Mouse (Mus musculus): ENCODE data around the gene Gm10309. TPM values are rescaled to one million over a fixed set of nuclear protein-coding genes. Genes with fewer than 3 reads are reported as not detected.

The Gm10309 gene
- polyA plus RNA-seq, 1 experiment: 0.30 TPM

DNA sequence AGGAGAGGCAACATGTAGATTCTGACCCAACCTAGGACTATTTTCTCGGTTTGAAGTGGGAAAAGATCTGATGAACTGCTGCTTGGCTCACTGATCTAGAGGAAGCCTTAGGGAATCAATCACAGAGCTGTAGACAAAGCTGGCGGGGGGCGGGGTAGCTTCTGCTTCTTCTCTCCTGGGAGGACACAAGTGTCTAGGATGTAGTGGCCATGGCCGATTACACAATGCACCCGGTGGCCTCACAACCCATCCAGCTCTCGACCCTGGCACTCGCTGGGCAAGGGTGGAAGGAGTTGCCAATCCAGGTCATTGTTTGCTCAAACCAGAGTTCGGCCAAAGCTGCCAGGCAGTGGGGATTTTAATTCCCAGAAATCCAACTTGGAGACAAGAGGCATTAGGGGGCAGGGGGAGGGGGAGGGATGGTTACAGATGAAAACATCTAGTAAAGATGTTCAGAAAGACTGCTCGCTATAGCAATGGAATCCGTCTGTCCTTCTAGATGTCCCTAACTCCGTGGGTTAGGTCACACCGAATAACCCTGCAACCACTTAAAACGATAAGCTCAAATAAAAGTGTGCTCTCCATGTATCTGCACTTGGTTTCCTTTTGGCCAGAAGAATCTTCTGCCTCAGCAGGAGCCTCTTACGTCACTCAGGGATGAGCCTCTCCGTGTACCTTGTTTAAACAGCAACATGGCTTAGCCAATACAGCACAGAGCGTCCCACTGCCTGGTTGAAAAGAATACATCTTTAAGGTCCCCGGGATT, 27.9 kb upstream of the Gm10309 start:
- TF ChIP-seq POLR2A (IDR thresholded peaks at IDR 0.05; ENCODE audit: borderline replicate concordance, extremely low read depth, low read depth, low read length) (no peak), CTCF (IDR thresholded peaks at IDR 0.05; ENCODE audit: insufficient read depth, low read length) (no peak)
- peaks cover 64% of the 10 kb centered on the region for H3K4me1 ChIP-seq (ENCODE audit: control insufficient read depth, insufficient read depth, low read length)
- H3K4me3 ChIP-seq (replicated peaks; ENCODE audit: extremely low read depth, low read depth, low read length): no peak overlapping the region
- DNase-seq: peak; percentile 51
- 47% methylated on average over 17 of the region's 17 CpGs for WGBS

- peaks cover 57% of the 10 kb centered on the region for H3K4me1 ChIP-seq (ENCODE audit: control insufficient read depth, insufficient read depth, low read length)
- WGBS: 54% methylated on average over 6 of the region's 6 CpGs
- H3K4me3 ChIP-seq (replicated peaks; ENCODE audit: extremely low read depth, low read depth, low read length): no peak overlapping the region
- TF ChIP-seq CTCF (IDR thresholded peaks at IDR 0.05; ENCODE audit: insufficient read depth, low read length) (no peak), POLR2A (IDR thresholded peaks at IDR 0.05; ENCODE audit: borderline replicate concordance, extremely low read depth, low read depth, low read length) (no peak)
- no peak for DNase-seq
Observed at GRCm38 (mm10) chr17:86531231-86531630, 26.2 kb upstream of the Gm10309 start.

- TF ChIP-seq CTCF (IDR thresholded peaks at IDR 0.05; ENCODE audit: insufficient read depth, low read length) (no peak), POLR2A (IDR thresholded peaks at IDR 0.05; ENCODE audit: borderline replicate concordance, extremely low read depth, low read depth, low read length) (no peak)
- no peak for DNase-seq
- no peak overlapping the region for H3K4me3 ChIP-seq (replicated peaks; ENCODE audit: extremely low read depth, low read depth, low read length)
- 23% methylated on average over 4 of the region's 4 CpGs for WGBS
- H3K4me1 ChIP-seq (ENCODE audit: control insufficient read depth, insufficient read depth, low read length): peaks cover 50% of the 10 kb centered on the region
Observed at GRCm38 (mm10) chr17:86529411-86529810, 24.4 kb upstream of the Gm10309 start.

GRCm38 (mm10) chr17:86529003-86529402, 24.0 kb upstream of the Gm10309 start:
- peak; percentile 8 for DNase-seq
- Histone ChIP-seq H3K4me3 (replicated peaks; ENCODE audit: extremely low read depth, low read depth, low read length) (no peak overlapping the region), H3K4me1 (ENCODE audit: control insufficient read depth, insufficient read depth, low read length) (peaks cover 51% of the 10 kb centered on the region)
- TF ChIP-seq CTCF (IDR thresholded peaks at IDR 0.05; ENCODE audit: insufficient read depth, low read length) (no peak), POLR2A (IDR thresholded peaks at IDR 0.05; ENCODE audit: borderline replicate concordance, extremely low read depth, low read depth, low read length) (no peak)
- 55% methylated on average over 10 of the region's 10 CpGs for WGBS

DNA sequence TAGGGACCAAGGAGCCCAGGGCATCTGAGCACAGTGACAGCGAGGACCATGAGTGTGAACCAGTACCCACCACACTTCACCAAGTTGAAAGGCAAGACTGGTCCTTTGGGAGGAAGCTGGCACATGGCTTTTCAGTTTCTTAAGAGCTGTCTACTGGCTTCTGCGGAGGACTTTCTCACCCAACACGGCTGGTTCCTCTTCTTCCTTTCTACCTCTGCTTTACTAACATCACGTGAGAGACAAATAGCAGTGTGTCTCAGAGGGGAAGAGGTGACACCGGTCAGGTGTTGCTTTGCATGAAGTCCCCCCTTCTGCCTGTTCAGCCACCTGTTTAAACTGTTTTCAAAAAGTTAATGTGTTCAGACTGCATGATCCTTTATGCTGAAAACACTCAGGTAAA, 22.3 kb upstream of the Gm10309 start:
- 72% methylated on average over 5 of the region's 5 CpGs for WGBS
- Histone ChIP-seq H3K4me3 (replicated peaks; ENCODE audit: extremely low read depth, low read depth, low read length) (no peak overlapping the region), H3K4me1 (ENCODE audit: control insufficient read depth, insufficient read depth, low read length) (peaks cover 39% of the 10 kb centered on the region)
- TF ChIP-seq CTCF (IDR thresholded peaks at IDR 0.05; ENCODE audit: insufficient read depth, low read length) (no peak), POLR2A (IDR thresholded peaks at IDR 0.05; ENCODE audit: borderline replicate concordance, extremely low read depth, low read depth, low read length) (no peak)
- DNase-seq: no peak

DNA sequence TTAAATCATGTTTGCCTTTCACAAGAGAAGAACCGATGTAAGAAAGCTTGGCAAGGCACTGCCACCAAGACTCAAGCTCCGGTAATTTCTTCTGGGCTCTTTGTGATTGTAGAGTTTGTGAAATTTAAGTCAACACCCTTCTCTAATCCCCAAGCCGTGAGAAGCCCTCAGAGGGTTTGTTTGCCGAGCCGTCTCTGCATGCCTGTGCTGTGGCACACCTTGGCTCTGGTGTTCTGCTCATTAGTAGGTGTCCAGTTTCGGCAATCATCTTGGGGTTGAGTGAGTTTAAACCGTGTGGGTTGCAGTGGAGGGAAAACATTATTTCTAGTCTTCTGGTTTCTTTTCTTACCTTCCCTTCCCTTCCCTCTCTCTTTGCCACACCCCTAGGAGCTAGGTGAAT, 21.0 kb upstream of the Gm10309 start:
- Histone ChIP-seq H3K4me3 (replicated peaks; ENCODE audit: extremely low read depth, low read depth, low read length) (no peak overlapping the region), H3K4me1 (ENCODE audit: control insufficient read depth, insufficient read depth, low read length) (peaks cover 29% of the 10 kb centered on the region)
- no peak for TF ChIP-seq CTCF (IDR thresholded peaks at IDR 0.05; ENCODE audit: insufficient read depth, low read length)
- no peak for TF ChIP-seq POLR2A (IDR thresholded peaks at IDR 0.05; ENCODE audit: borderline replicate concordance, extremely low read depth, low read depth, low read length)
- no peak for DNase-seq
- WGBS: 57% methylated on average over 7 of the region's 7 CpGs

- DNase-seq: no peak
- 81% methylated on average over 2 of the region's 2 CpGs for WGBS
- TF ChIP-seq POLR2A (IDR thresholded peaks at IDR 0.05; ENCODE audit: borderline replicate concordance, extremely low read depth, low read depth, low read length): no peak
- TF ChIP-seq CTCF (IDR thresholded peaks at IDR 0.05; ENCODE audit: insufficient read depth, low read length): no peak
- no peak overlapping the region for H3K4me3 ChIP-seq (replicated peaks; ENCODE audit: extremely low read depth, low read depth, low read length)
- peaks cover 20% of the 10 kb centered on the region for H3K4me1 ChIP-seq (ENCODE audit: control insufficient read depth, insufficient read depth, low read length)
Observed at GRCm38 (mm10) chr17:86525075-86525474, 20.0 kb upstream of the Gm10309 start.

DNA sequence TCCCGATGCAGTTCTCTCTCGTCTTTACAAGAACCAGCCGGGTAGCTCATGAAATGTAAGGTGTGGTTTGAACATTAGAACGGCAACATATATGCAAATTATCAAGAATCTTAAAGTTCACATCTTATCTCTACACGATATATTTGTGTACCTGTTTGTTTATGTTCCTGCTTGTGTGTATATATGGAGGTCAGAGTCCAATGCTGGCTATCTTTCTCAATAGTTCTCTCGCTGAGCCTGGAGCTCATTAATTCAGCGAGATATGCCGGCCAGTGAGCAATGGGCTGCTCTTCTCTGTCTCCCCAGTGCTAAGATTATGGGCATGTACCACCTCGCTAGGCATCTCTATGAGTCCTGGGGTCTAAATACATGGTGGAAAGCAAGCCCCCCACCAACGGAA, 18.8 kb upstream of the Gm10309 start:
- TF ChIP-seq CTCF (IDR thresholded peaks at IDR 0.05; ENCODE audit: insufficient read depth, low read length) (no peak), POLR2A (IDR thresholded peaks at IDR 0.05; ENCODE audit: borderline replicate concordance, extremely low read depth, low read depth, low read length) (no peak)
- DNase-seq: no peak
- WGBS: 81% methylated on average over 10 of the region's 10 CpGs
- H3K4me3 ChIP-seq (replicated peaks; ENCODE audit: extremely low read depth, low read depth, low read length): no peak overlapping the region
- H3K4me1 ChIP-seq (ENCODE audit: control insufficient read depth, insufficient read depth, low read length): peaks cover 10% of the 10 kb centered on the region

DNA sequence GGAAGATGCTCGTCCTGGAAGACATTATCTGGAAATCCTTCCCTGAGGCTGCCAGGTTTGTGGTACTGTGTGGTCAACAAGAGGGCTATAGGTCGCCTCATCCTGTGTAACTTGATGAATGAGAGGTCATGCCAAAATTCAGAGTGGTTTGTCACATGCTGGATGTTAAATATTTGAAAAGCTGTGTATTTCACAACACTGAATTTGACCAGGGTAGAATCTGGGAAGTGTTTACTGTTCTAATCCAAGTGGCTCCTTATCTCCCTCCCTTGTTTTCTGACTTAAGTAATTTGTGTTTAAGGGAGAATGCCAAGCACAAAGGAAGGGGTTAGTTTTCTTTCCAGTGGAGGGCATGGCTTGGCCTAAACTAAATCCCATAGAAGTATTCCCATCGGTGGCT, 18.3 kb upstream of the Gm10309 start:
- DNase-seq: no peak
- WGBS: 54% methylated on average over 3 of the region's 3 CpGs
- no peak for TF ChIP-seq CTCF (IDR thresholded peaks at IDR 0.05; ENCODE audit: insufficient read depth, low read length)
- TF ChIP-seq POLR2A (IDR thresholded peaks at IDR 0.05; ENCODE audit: borderline replicate concordance, extremely low read depth, low read depth, low read length): no peak
- Histone ChIP-seq H3K4me3 (replicated peaks; ENCODE audit: extremely low read depth, low read depth, low read length) (no peak overlapping the region), H3K4me1 (ENCODE audit: control insufficient read depth, insufficient read depth, low read length) (peaks cover 7% of the 10 kb centered on the region)

DNA sequence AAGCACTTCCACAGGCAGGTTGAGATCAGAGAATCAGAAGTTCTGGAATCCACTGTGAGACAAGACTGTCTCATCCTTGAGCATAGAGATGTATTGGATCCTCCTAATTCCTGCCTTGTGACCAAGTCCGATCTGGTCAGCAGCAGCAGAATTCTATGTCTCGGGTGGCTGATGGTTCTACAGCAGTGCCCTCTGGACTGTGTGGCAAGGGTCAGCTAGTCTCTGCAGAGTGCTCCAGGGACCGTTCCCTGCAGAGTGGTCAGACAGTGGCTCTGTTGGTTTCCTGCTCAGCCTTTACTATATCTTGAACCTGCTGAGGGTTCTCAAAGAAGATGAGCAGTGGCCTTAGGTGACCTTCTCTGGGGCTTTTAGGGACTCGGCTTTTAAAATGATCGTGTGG, 17.6 kb upstream of the Gm10309 start:
- H3K4me1 ChIP-seq (ENCODE audit: control insufficient read depth, insufficient read depth, low read length): peaks cover 5% of the 10 kb centered on the region; the same call in 1 of the 2 replicates
- 81% methylated on average over 5 of the region's 5 CpGs for WGBS
- H3K4me3 ChIP-seq (replicated peaks; ENCODE audit: extremely low read depth, low read depth, low read length): no peak overlapping the region
- TF ChIP-seq CTCF (IDR thresholded peaks at IDR 0.05; ENCODE audit: insufficient read depth, low read length) (no peak), POLR2A (IDR thresholded peaks at IDR 0.05; ENCODE audit: borderline replicate concordance, extremely low read depth, low read depth, low read length) (no peak)
- no peak for DNase-seq

All from lung, adult 2 months (tissue).